21 mouse cellular contexts compared by ENCODE assay signal in genomic region chr2:156522994-156523393, GRCm38 (mm10). TPM values are rescaled to one million over a fixed set of nuclear protein-coding genes. Genes with fewer than 3 reads are reported as not detected.
DNase-seq lines count a peak whose midpoint lies in the region; ATAC-seq lines count a peak whose summit lies in the region.
"Had no signal": no experiment of that assay in that cellular context is flagged by ENCODE, and none has a peak within 500 bp of the region (broad histone marks: within the 10 kb centered on the region; RNA-seq: fewer than 3 reads in every experiment).

No protein-coding gene starts in this region.

- DNase-seq in embryonic facial prominence, embryonic 11.5 days (ENCODE audit: low spot score), result no peak
- DNase-seq in embryonic facial prominence, embryonic 10.5 days (ENCODE audit: low spot score), result no peak
- DNase-seq in liver, result peak; percentile 20
- DNase-seq in liver, embryonic 11.5 days (ENCODE audit: low spot score), result no peak
- peak; percentile 38 for DNase-seq in c-Kit-positive CD71-negative TER-119-negative erythroid progenitor cells, embryonic 14.5 days (ENCODE audit: low read depth)
- peak; percentile 52 to 67 for DNase-seq in monocyte, adult 2 months (ENCODE audit: low read depth in 1 of 2, low spot score in 2 of 2)
- DNase-seq in embryo, embryonic 11 days, result no peak
- DNase-seq: adrenal gland, postnatal 36 days; cerebellum, adult 18-20 months; forebrain, postnatal 0 days; kidney, adult 11 months; left cerebral cortex, postnatal 4 days; thymus, postnatal 36 days had no signal

- H3K27ac ChIP-seq in embryonic facial prominence, embryonic 11.5 days (replicated peaks; ENCODE audit: low read depth, low read length), result no peak overlapping the region
- no peak overlapping the region for H3K27ac ChIP-seq in embryonic facial prominence, embryonic 10.5 days (replicated peaks)
- no peak overlapping the region for H3K27ac ChIP-seq in liver, embryonic 11.5 days (ENCODE audit: low read depth, low read length)
- H3K27ac ChIP-seq: embryonic facial prominence, embryonic 15.5 days; forebrain, embryonic 10.5 days; kidney, postnatal 0 days; layer of hippocampus, adult 2 months; liver, embryonic 14.5 days; midbrain, embryonic 10.5 days had no signal

- H3K9ac ChIP-seq in embryonic facial prominence, embryonic 11.5 days (replicated peaks; ENCODE audit: low read length), result no peak overlapping the region
- no peak overlapping the region for H3K9ac ChIP-seq in liver, embryonic 11.5 days (ENCODE audit: low read depth, low read length)
- H3K9ac ChIP-seq: embryonic facial prominence, embryonic 15.5 days; forebrain, postnatal 0 days; liver, embryonic 14.5 days had no signal

- no peak overlapping the region for H3K4me3 ChIP-seq in embryonic facial prominence, embryonic 11.5 days (ENCODE audit: low read depth, low read length)
- H3K4me3 ChIP-seq in embryonic facial prominence, embryonic 10.5 days, result no peak overlapping the region
- no peak overlapping the region for H3K4me3 ChIP-seq in liver, embryonic 11.5 days (ENCODE audit: low read depth, low read length)
- H3K4me3 ChIP-seq: embryonic facial prominence, embryonic 15.5 days; forebrain, embryonic 10.5 days; layer of hippocampus, adult 2 months; midbrain, embryonic 10.5 days had no signal

- H3K36me3 ChIP-seq in embryonic facial prominence, embryonic 11.5 days (replicated peaks; ENCODE audit: control insufficient read depth, insufficient read depth, low read depth, low read length), result no peaks in the 10 kb centered on the region
- H3K36me3 ChIP-seq in embryonic facial prominence, embryonic 10.5 days (replicated peaks), result peaks cover 30% of the 10 kb centered on the region
- no peaks in the 10 kb centered on the region for H3K36me3 ChIP-seq in liver, embryonic 11.5 days (ENCODE audit: control insufficient read depth, insufficient read depth, low read length)

- H3K9me3 ChIP-seq in embryonic facial prominence, embryonic 11.5 days (replicated peaks; ENCODE audit: control insufficient read depth, low read length), result no peaks in the 10 kb centered on the region
- no peaks in the 10 kb centered on the region for H3K9me3 ChIP-seq in embryonic facial prominence, embryonic 10.5 days
- H3K9me3 ChIP-seq in liver, embryonic 11.5 days (ENCODE audit: control insufficient read depth, low read length), result no peaks in the 10 kb centered on the region
- H3K9me3 ChIP-seq: embryonic facial prominence, embryonic 15.5 days; forebrain, embryonic 10.5 days; midbrain, embryonic 10.5 days had no signal

- no peaks in the 10 kb centered on the region for H3K4me1 ChIP-seq in embryonic facial prominence, embryonic 11.5 days (ENCODE audit: control insufficient read depth, insufficient read depth, low read length)
- H3K4me1 ChIP-seq in embryonic facial prominence, embryonic 10.5 days, result peaks cover 13% of the 10 kb centered on the region
- no peaks in the 10 kb centered on the region for H3K4me1 ChIP-seq in liver, embryonic 11.5 days (replicated peaks; ENCODE audit: control insufficient read depth, insufficient read depth, low read length)
- H3K4me1 ChIP-seq: embryonic facial prominence, embryonic 15.5 days had no signal

- 88% methylated on average over 11 of the region's 11 CpGs for whole genome bisulfite sequencing in embryonic facial prominence, embryonic 11.5 days
- 89% methylated on average over 11 of the region's 11 CpGs for WGBS in embryonic facial prominence, embryonic 10.5 days
- 67% methylated on average over 11 of the region's 11 CpGs for WGBS in liver, embryonic 11.5 days

- ATAC-seq in embryonic facial prominence, embryonic 11.5 days (replicated peaks; ENCODE audit: insufficient number of reproducible peaks, low FRiP score, low TSS enrichment, low read depth), result 0 out of 2 replicates have a peak, but pooled peaks have one; percentile 34
- ATAC-seq in liver, embryonic 11.5 days (replicated peaks; ENCODE audit: low FRiP score), result no peak
- ATAC-seq in erythroblast, adult 5-6 weeks (replicated peaks; ENCODE audit: low FRiP score, poor library complexity, severe bottlenecking), result no peak
- ATAC-seq: forebrain, postnatal 0 days; lung, postnatal 0 days had no signal

- H3K27me3 ChIP-seq in embryonic facial prominence, embryonic 11.5 days (ENCODE audit: control insufficient read depth, insufficient read depth, low read length), result no peaks in the 10 kb centered on the region
- peaks cover 8% of the 10 kb centered on the region; the same call in 1 of the 2 replicates for H3K27me3 ChIP-seq in embryonic facial prominence, embryonic 10.5 days (replicated peaks; ENCODE audit: low read depth, poor library complexity, severe bottlenecking)
- H3K27me3 ChIP-seq in liver, embryonic 11.5 days (replicated peaks; ENCODE audit: control insufficient read depth, insufficient read depth, low read length), result no peaks in the 10 kb centered on the region
- H3K27me3 ChIP-seq: embryonic facial prominence, embryonic 15.5 days had no signal

- H3K4me2 ChIP-seq in embryonic facial prominence, embryonic 11.5 days (ENCODE audit: low read depth, low read length), result no peak overlapping the region
- H3K4me2 ChIP-seq in liver, embryonic 11.5 days, result no peak overlapping the region
- H3K4me2 ChIP-seq: embryonic facial prominence, embryonic 15.5 days had no signal

RNA-seq across cellular contexts. Expression of gene Aar2, which starts 24.4 kb away (rescaled TPM):
- 50.7 and 51.0 TPM in 2 replicates for polyA plus RNA-seq in embryonic facial prominence, embryonic 11.5 days (2014; fragmentation: Nextera tagmentation; extraction: Ambion mirVana)
- polyA plus RNA-seq in embryonic facial prominence, embryonic 10.5 days (2016; fragmentation: Nextera tagmentation; extraction: Ambion mirVana), result 50.7 and 53.9 TPM in 2 replicates
- 32.2 and 33.6 TPM in 2 replicates for polyA plus RNA-seq in liver, embryonic 11.5 days (2014; fragmentation: Nextera tagmentation; extraction: Ambion mirVana)
- 1.0 and 2.1 TPM in 2 replicates for total RNA-seq in erythroblast, adult 5-6 weeks (2015; ENCODE audit: low replicate concordance)
- 3.5 and 7.2 TPM in 2 replicates for total RNA-seq in erythroblast, adult 5-6 weeks (2017; ENCODE audit: low replicate concordance)

Comparison
In these comparisons a context has a peak if more than half of its experiments do, and no peak if none do; other contexts are left out.
1. DNase-seq: peak in liver (single experiment), c-Kit-positive CD71-negative TER-119-negative erythroid progenitor cells, embryonic 14.5 days (single experiment) and monocyte, adult 2 months (2 of 2); none in embryonic facial prominence, embryonic 11.5 days (single experiment), embryonic facial prominence, embryonic 10.5 days (single experiment), liver, embryonic 11.5 days (single experiment) and embryo, embryonic 11 days (single experiment).